Mouse (Mus musculus): ENCODE data around the gene Sohlh2. TPM values are rescaled to one million over a fixed set of nuclear protein-coding genes. Genes with fewer than 3 reads are reported as not detected.

Sohlh2 gene
- polyA plus RNA-seq (2015; fragmentation: Nextera tagmentation; extraction: Ambion mirVana) = not detected in 2 replicates

DNA sequence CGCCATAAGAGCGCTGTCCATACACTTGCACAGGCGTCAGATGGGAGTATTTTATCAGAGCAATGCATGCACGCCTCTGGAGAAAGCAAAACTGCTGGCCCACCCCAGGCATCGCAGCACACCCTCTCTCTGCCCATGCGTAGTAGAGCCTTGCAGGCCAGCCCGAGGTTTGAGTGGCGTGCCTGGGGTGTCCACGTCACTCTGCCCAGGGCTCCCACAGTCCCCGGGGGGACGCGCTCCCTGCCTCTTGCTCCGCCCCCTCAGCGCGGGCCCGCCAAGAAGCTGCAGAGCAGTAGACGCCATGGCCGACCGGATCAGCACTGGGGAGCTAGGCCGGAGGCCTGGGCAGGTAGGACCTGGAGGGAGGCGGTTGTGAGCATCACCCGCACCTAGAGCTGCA lies at the start of gene Sohlh2:
TSS of gene Sohlh2 (plus strand) at position 263 of the 400 bp plus-strand sequence.
- Histone ChIP-seq H3K4me1 (replicated peaks; ENCODE audit: control insufficient read depth, insufficient read depth, low read length) (no peaks in the 10 kb centered on the region), H3K4me3 (ENCODE audit: low read depth, low read length) (no peak within 1 kb of the TSS), H3K36me3 (ENCODE audit: control insufficient read depth, insufficient read depth) (no peaks in the 10 kb centered on the region), H3K27ac (ENCODE audit: low read depth, low read length) (no peak within 1 kb of the TSS), H3K27me3 (replicated peaks; ENCODE audit: control insufficient read depth, insufficient read depth, low read length) (no peaks in the 10 kb centered on the region), H3K9ac (ENCODE audit: low read depth, low read length) (no peak within 1 kb of the TSS), H3K4me2 (replicated peaks; ENCODE audit: low read depth) (no peak within 1 kb of the TSS), H3K9me3 (ENCODE audit: control insufficient read depth) (no peaks in the 10 kb centered on the region)
- 93% methylated on average over 22 of the region's 22 CpGs for WGBS
- no peak for TF ChIP-seq CTCF (IDR thresholded peaks at IDR 0.05; ENCODE audit: low read depth)
- no peak for ATAC-seq

DNA sequence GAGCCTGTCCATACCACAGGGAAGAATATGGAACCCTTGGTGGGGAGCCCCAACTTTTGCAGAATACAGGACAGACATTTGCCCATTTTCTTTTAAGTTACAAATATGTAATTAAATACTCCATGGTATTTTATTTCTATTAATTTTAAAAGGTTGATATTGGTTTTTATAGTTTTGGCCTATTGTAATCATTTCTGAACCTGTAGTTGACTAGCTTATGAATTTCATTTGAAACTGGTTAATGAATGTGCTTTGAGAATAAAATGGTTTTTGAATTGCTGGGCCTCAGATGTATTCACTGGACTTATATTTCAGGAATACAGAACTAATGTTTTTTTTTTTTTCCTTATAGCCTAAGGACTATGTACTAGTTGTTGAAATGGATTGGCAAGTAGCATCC lies 44.8 kb upstream of the Sohlh2 start, which contains the start of gene Ccdc169:
TSS of gene Ccdc169 (plus strand) at position 301 of the 400 bp plus-strand sequence.
- Histone ChIP-seq H3K4me3 (ENCODE audit: low read depth, low read length) (no peak within 1 kb of the TSS), H3K9ac (ENCODE audit: low read depth, low read length) (no peak within 1 kb of the TSS), H3K27ac (ENCODE audit: low read depth, low read length) (no peak within 1 kb of the TSS), H3K36me3 (ENCODE audit: control insufficient read depth, insufficient read depth) (peaks cover 25% of the 10 kb centered on the region), H3K27me3 (replicated peaks; ENCODE audit: control insufficient read depth, insufficient read depth, low read length) (no peaks in the 10 kb centered on the region), H3K4me2 (replicated peaks; ENCODE audit: low read depth) (no peak within 1 kb of the TSS), H3K9me3 (ENCODE audit: control insufficient read depth) (no peaks in the 10 kb centered on the region), H3K4me1 (replicated peaks; ENCODE audit: control insufficient read depth, insufficient read depth, low read length) (no peaks in the 10 kb centered on the region)
- ATAC-seq = no peak
- no peak for TF ChIP-seq CTCF (IDR thresholded peaks at IDR 0.05; ENCODE audit: low read depth)

DNA sequence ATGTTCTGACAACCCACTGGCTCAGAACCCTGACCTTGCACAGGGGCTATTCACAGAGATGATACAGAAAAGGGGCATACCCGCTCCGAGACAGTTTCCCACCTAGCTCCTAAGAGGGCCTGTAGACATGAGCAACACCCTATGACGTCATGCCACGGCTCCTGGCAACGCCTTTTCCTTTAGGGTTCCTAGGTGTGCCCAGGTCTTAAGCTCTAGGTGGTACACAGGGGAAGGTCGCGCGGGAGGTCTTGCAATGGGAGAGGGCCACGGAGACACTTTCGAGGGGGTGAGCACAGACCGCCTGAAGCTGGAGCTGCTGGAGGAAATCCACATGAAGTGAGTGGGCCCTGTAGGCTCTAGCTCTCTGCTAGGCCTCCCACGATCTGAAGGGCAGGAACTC lies 42.0 kb upstream of the Sohlh2 start:
- Histone ChIP-seq H3K27ac (ENCODE audit: low read depth, low read length) (no peak overlapping the region), H3K9me3 (ENCODE audit: control insufficient read depth) (no peaks in the 10 kb centered on the region), H3K4me1 (replicated peaks; ENCODE audit: control insufficient read depth, insufficient read depth, low read length) (no peaks in the 10 kb centered on the region), H3K4me3 (ENCODE audit: low read depth, low read length) (no peak overlapping the region), H3K9ac (ENCODE audit: low read depth, low read length) (no peak overlapping the region), H3K36me3 (ENCODE audit: control insufficient read depth, insufficient read depth) (peaks cover 7% of the 10 kb centered on the region; the same call in 1 of the 2 replicates), H3K4me2 (replicated peaks; ENCODE audit: low read depth) (no peak overlapping the region), H3K27me3 (replicated peaks; ENCODE audit: control insufficient read depth, insufficient read depth, low read length) (no peaks in the 10 kb centered on the region)
- no peak for TF ChIP-seq CTCF (IDR thresholded peaks at IDR 0.05; ENCODE audit: low read depth)
- no peak for ATAC-seq
- WGBS = 94% methylated on average over 12 of the region's 12 CpGs

DNA sequence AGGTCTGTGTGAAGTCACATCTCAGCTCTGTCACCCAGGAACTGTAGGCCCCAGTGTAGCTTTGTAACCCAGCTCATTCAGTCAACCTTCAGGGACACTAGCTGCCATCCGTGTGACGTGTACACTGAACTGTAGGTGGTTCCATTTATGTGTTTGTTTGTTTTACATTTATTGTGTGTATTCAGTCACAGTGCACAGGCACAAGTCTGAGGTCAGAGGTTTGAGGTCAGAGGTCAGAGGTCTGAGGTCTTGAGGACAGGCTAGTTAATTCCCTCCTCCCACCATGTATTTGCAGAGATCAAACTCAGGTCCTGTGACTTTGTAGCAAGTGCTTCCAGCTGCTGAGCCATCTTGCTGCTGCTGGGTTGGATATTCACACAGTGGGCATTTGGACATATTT lies 40.4 kb upstream of the Sohlh2 start:
- no peak for ATAC-seq
- WGBS = 81% methylated on average over 2 of the region's 2 CpGs
- no peaks in the 10 kb centered on the region for H3K4me1 ChIP-seq (replicated peaks; ENCODE audit: control insufficient read depth, insufficient read depth, low read length)
- no peak overlapping the region for H3K9ac ChIP-seq (ENCODE audit: low read depth, low read length)
- H3K27ac ChIP-seq (ENCODE audit: low read depth, low read length) = no peak overlapping the region
- H3K9me3 ChIP-seq (ENCODE audit: control insufficient read depth) = no peaks in the 10 kb centered on the region
- H3K4me3 ChIP-seq (ENCODE audit: low read depth, low read length) = no peak overlapping the region
- H3K36me3 ChIP-seq (ENCODE audit: control insufficient read depth, insufficient read depth) = peaks cover 3% of the 10 kb centered on the region; the same call in 1 of the 2 replicates
- H3K4me2 ChIP-seq (replicated peaks; ENCODE audit: low read depth) = no peak overlapping the region
- TF ChIP-seq CTCF (IDR thresholded peaks at IDR 0.05; ENCODE audit: low read depth) = no peak
- H3K27me3 ChIP-seq (replicated peaks; ENCODE audit: control insufficient read depth, insufficient read depth, low read length) = no peaks in the 10 kb centered on the region

DNA sequence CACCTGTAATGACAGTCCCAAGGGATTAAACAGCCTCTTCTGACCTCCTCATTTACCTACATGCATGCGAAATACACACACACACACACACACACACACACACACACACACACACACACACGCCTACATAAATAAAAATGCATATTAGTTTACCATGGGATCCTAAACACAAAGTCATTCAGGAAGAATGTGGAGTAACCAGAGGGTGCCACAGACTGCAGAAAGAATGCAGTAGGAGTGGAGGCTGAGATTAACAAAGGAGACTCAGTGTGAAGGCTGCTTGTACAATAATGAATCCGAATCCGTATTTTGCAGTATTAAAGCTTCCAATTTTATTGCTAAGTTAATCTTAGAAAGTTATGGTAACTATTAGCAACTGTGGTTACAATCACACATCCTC lies 36.9 kb upstream of the Sohlh2 start:
- H3K27ac ChIP-seq (ENCODE audit: low read depth, low read length) = no peak overlapping the region
- no peak overlapping the region for H3K9ac ChIP-seq (ENCODE audit: low read depth, low read length)
- WGBS = 80% methylated on average over 4 of the region's 4 CpGs
- H3K9me3 ChIP-seq (ENCODE audit: control insufficient read depth) = no peaks in the 10 kb centered on the region
- no peaks in the 10 kb centered on the region for H3K36me3 ChIP-seq (ENCODE audit: control insufficient read depth, insufficient read depth)
- no peak overlapping the region for H3K4me3 ChIP-seq (ENCODE audit: low read depth, low read length)
- ATAC-seq = no peak
- no peaks in the 10 kb centered on the region for H3K27me3 ChIP-seq (replicated peaks; ENCODE audit: control insufficient read depth, insufficient read depth, low read length)
- no peak for TF ChIP-seq CTCF (IDR thresholded peaks at IDR 0.05; ENCODE audit: low read depth)
- no peaks in the 10 kb centered on the region for H3K4me1 ChIP-seq (replicated peaks; ENCODE audit: control insufficient read depth, insufficient read depth, low read length)
- H3K4me2 ChIP-seq (replicated peaks; ENCODE audit: low read depth) = no peak overlapping the region

DNA sequence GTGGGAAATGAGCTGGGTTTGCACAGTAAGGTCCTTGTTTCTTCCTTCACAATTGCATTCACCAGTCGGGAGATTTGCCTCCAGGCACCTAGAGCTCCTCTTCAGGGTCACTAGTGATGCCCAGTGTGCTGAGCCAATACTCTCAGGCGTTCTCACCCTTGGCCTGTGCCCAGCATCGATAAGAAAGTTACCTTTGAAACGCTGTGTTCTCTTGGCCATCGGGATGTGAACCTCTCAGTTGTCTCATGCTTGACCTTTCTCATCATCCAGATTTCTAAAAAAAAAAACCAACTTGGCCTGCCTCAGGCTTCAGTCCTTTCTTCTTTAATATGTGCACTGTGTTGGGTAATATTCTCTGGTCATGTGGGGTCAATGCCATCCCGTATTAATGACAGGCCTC lies 35.4 kb upstream of the Sohlh2 start:
- no peak overlapping the region for H3K4me3 ChIP-seq (ENCODE audit: low read depth, low read length)
- no peak overlapping the region for H3K4me2 ChIP-seq (replicated peaks; ENCODE audit: low read depth)
- H3K27me3 ChIP-seq (replicated peaks; ENCODE audit: control insufficient read depth, insufficient read depth, low read length) = no peaks in the 10 kb centered on the region
- no peak for ATAC-seq
- TF ChIP-seq CTCF (IDR thresholded peaks at IDR 0.05; ENCODE audit: low read depth) = no peak
- H3K4me1 ChIP-seq (replicated peaks; ENCODE audit: control insufficient read depth, insufficient read depth, low read length) = no peaks in the 10 kb centered on the region
- no peak overlapping the region for H3K27ac ChIP-seq (ENCODE audit: low read depth, low read length)
- no peaks in the 10 kb centered on the region for H3K9me3 ChIP-seq (ENCODE audit: control insufficient read depth)
- no peaks in the 10 kb centered on the region for H3K36me3 ChIP-seq (ENCODE audit: control insufficient read depth, insufficient read depth)
- no peak overlapping the region for H3K9ac ChIP-seq (ENCODE audit: low read depth, low read length)
- 75% methylated on average over 6 of the region's 6 CpGs for WGBS

DNA sequence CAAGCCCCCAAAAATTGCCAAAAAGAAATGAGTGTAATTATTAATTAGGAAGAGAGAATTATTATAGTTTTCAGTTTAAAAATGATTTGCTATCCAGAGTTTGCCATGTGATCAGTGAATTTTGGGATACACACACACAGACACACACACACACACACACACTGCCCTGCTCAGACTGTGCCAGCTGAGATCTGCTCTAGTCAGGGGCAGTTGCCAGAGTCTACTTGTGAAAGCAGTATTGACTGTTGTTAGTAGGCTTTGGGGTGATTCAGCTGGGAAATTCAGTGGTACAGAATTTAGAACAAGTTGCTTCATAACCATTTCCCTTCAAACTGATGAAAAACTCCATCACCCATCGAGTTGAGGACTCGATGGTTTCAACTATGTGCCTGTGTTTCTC lies 34.7 kb upstream of the Sohlh2 start:
- Histone ChIP-seq H3K4me2 (replicated peaks; ENCODE audit: low read depth) (no peak overlapping the region), H3K27me3 (replicated peaks; ENCODE audit: control insufficient read depth, insufficient read depth, low read length) (no peaks in the 10 kb centered on the region), H3K4me3 (ENCODE audit: low read depth, low read length) (no peak overlapping the region), H3K36me3 (ENCODE audit: control insufficient read depth, insufficient read depth) (no peaks in the 10 kb centered on the region), H3K9me3 (ENCODE audit: control insufficient read depth) (no peaks in the 10 kb centered on the region), H3K27ac (ENCODE audit: low read depth, low read length) (no peak overlapping the region), H3K9ac (ENCODE audit: low read depth, low read length) (no peak overlapping the region), H3K4me1 (replicated peaks; ENCODE audit: control insufficient read depth, insufficient read depth, low read length) (no peaks in the 10 kb centered on the region)
- 81% methylated on average over 2 of the region's 2 CpGs for WGBS
- TF ChIP-seq CTCF (IDR thresholded peaks at IDR 0.05; ENCODE audit: low read depth) = no peak
- no peak for ATAC-seq
